Mouse (Mus musculus) limb, embryonic 10.5 days (tissue): ENCODE measurements at regions not wholly inside any gene's neighbourhood (a gene's known extent, or its start where the extent isn't known, plus 50 kb on each side); places are given as distances from the start of the nearest gene placed in this dataset.

Experiments used
- DNase-seq: peaks from one replicate; pipeline ENCODE4 v3.0.0-alpha.2; 2017; ENCODE audit warnings: low spot score
- H3K27ac ChIP-seq: fragments of 300-500 bp; sonication (generic); 2 replicates; pipeline ENCODE4 v1.5.1; 2016; ENCODE audit warnings: mild to moderate bottlenecking
- H3K27me3 ChIP-seq: fragments of 300-500 bp; sonication (generic); 2 replicates; pipeline ENCODE4 v1.6.1; 2016; ENCODE audit warnings: low read depth, mild to moderate bottlenecking; ENCODE audit not compliant: poor library complexity, severe bottlenecking
- H3K36me3 ChIP-seq: fragments of 300-500 bp; sonication (generic); 2 replicates; pipeline ENCODE4 v1.6.1; 2016; ENCODE audit warnings: mild to moderate bottlenecking, moderate library complexity
- H3K4me1 ChIP-seq: fragments of 300-500 bp; sonication (generic); 2 replicates; pipeline ENCODE4 v1.6.1; 2016
- H3K4me3 ChIP-seq: fragments of 300-500 bp; sonication (generic); 2 replicates; pipeline ENCODE4 v1.5.1; 2016; ENCODE audit warnings: mild to moderate bottlenecking, moderate library complexity
- H3K9me3 ChIP-seq: fragments of 300-500 bp; sonication (generic); replicated peaks from 2 replicates; pipeline ENCODE4 v1.6.1; 2016; ENCODE audit warnings: mild to moderate bottlenecking
- WGBS: fragments of 180-500 bp; shearing (Covaris S2); methylation state at CpG from one replicate; pipeline ENCODE4 v1.1.7; 2016; 5-methylcytosine and 5-hydroxymethylcytosine counted together

GRCm38 (mm10) chr1:128907566-128907965, 315.5 kb upstream of the Cxcr4 start:
- 89% methylated on average over 2 of the region's 2 CpGs for whole genome bisulfite sequencing
- Histone ChIP-seq H3K9me3 (no peaks in the 10 kb centered on the region), H3K4me3 (no peak overlapping the region), H3K27me3 (no peaks in the 10 kb centered on the region), H3K4me1 (no peaks in the 10 kb centered on the region), H3K27ac (no peak overlapping the region), H3K36me3 (no peaks in the 10 kb centered on the region)
- DNase-seq, result no peak

- no peak for DNase-seq
- H3K36me3 ChIP-seq, result no peaks in the 10 kb centered on the region
- H3K4me1 ChIP-seq, result no peaks in the 10 kb centered on the region
- no peak overlapping the region for H3K4me3 ChIP-seq
- no peaks in the 10 kb centered on the region for H3K9me3 ChIP-seq
- no peaks in the 10 kb centered on the region for H3K27me3 ChIP-seq
- H3K27ac ChIP-seq, result no peak overlapping the region
- WGBS, result 90% methylated on average over 8 of the region's 8 CpGs
Observed at GRCm38 (mm10) chr1:128898025-128898424, 305.9 kb upstream of the Cxcr4 start.

GRCm38 (mm10) chr1:128894546-128894945, 302.5 kb upstream of the Cxcr4 start:
- no peaks in the 10 kb centered on the region for H3K27me3 ChIP-seq
- no peaks in the 10 kb centered on the region for H3K4me1 ChIP-seq
- 93% methylated on average over 5 of the region's 5 CpGs for WGBS
- H3K36me3 ChIP-seq, result no peaks in the 10 kb centered on the region
- no peaks in the 10 kb centered on the region for H3K9me3 ChIP-seq
- DNase-seq, result no peak
- no peak overlapping the region for H3K4me3 ChIP-seq
- no peak overlapping the region for H3K27ac ChIP-seq

GRCm38 (mm10) chr1:128878291-128878690, 286.2 kb upstream of the Cxcr4 start:
- H3K36me3 ChIP-seq, result no peaks in the 10 kb centered on the region
- H3K4me3 ChIP-seq, result no peak overlapping the region
- no peak for DNase-seq
- H3K4me1 ChIP-seq, result no peaks in the 10 kb centered on the region
- H3K9me3 ChIP-seq, result no peaks in the 10 kb centered on the region
- no peak overlapping the region for H3K27ac ChIP-seq
- H3K27me3 ChIP-seq, result no peaks in the 10 kb centered on the region

- Histone ChIP-seq H3K27me3 (no peaks in the 10 kb centered on the region), H3K36me3 (no peaks in the 10 kb centered on the region), H3K27ac (no peak overlapping the region), H3K4me3 (no peak overlapping the region), H3K9me3 (no peaks in the 10 kb centered on the region), H3K4me1 (no peaks in the 10 kb centered on the region)
- peak; percentile 58 for DNase-seq
- WGBS, result 14% methylated on average over 8 of the region's 8 CpGs
Observed at GRCm38 (mm10) chr1:128875289-128875688, 283.2 kb upstream of the Cxcr4 start.

GRCm38 (mm10) chr1:128874190-128874589, 282.1 kb upstream of the Cxcr4 start:
- Histone ChIP-seq H3K27me3 (no peaks in the 10 kb centered on the region), H3K9me3 (no peaks in the 10 kb centered on the region), H3K4me1 (no peaks in the 10 kb centered on the region), H3K4me3 (no peak overlapping the region), H3K36me3 (no peaks in the 10 kb centered on the region), H3K27ac (no peak overlapping the region)
- no peak for DNase-seq
- 85% methylated on average over 11 of the region's 11 CpGs for WGBS

GRCm38 (mm10) chr1:128868761-128869160, 276.7 kb upstream of the Cxcr4 start:
- WGBS, result 86% methylated on average over 3 of the region's 3 CpGs
- no peaks in the 10 kb centered on the region for H3K36me3 ChIP-seq

GRCm38 (mm10) chr1:128860537-128860936, 268.4 kb upstream of the Cxcr4 start:
- Histone ChIP-seq H3K9me3 (no peaks in the 10 kb centered on the region), H3K4me1 (0 out of 2 replicates have a peak, but pooled peaks cover 5% of the 10 kb centered on the region), H3K4me3 (no peak overlapping the region), H3K36me3 (no peaks in the 10 kb centered on the region), H3K27me3 (no peaks in the 10 kb centered on the region), H3K27ac (no peak overlapping the region)
- WGBS, result 40% methylated on average over 1 of the region's 1 CpGs
- no peak for DNase-seq

More at GRCm38 (mm10) chr1:128868761-128869160, 276.7 kb upstream of the Cxcr4 start:
- no peak overlapping the region for H3K27ac ChIP-seq
- H3K9me3 ChIP-seq, result no peaks in the 10 kb centered on the region
- no peak for DNase-seq
- no peaks in the 10 kb centered on the region for H3K4me1 ChIP-seq
- no peaks in the 10 kb centered on the region for H3K27me3 ChIP-seq
- no peak overlapping the region for H3K4me3 ChIP-seq

- H3K27ac ChIP-seq, result no peak overlapping the region
- DNase-seq, result no peak
- H3K4me3 ChIP-seq, result no peak overlapping the region
- WGBS, result 21% methylated on average over 7 of the region's 7 CpGs
- no peaks in the 10 kb centered on the region for H3K27me3 ChIP-seq
- 0 out of 2 replicates have a peak, but pooled peaks cover 5% of the 10 kb centered on the region for H3K4me1 ChIP-seq
- H3K36me3 ChIP-seq, result no peaks in the 10 kb centered on the region
- H3K9me3 ChIP-seq, result no peaks in the 10 kb centered on the region
Observed at GRCm38 (mm10) chr1:128860094-128860493, 268.0 kb upstream of the Cxcr4 start.

GRCm38 (mm10) chr1:128858661-128859060, 266.6 kb upstream of the Cxcr4 start:
- H3K27me3 ChIP-seq, result no peaks in the 10 kb centered on the region
- H3K9me3 ChIP-seq, result no peaks in the 10 kb centered on the region
- WGBS, result 90% methylated on average over 2 of the region's 2 CpGs
- DNase-seq, result no peak
- H3K4me3 ChIP-seq, result no peak overlapping the region
- 0 out of 2 replicates have a peak, but pooled peaks cover 5% of the 10 kb centered on the region for H3K4me1 ChIP-seq
- no peaks in the 10 kb centered on the region for H3K36me3 ChIP-seq
- no peak overlapping the region for H3K27ac ChIP-seq

GRCm38 (mm10) chr1:128856933-128857332, 264.8 kb upstream of the Cxcr4 start:
- H3K4me3 ChIP-seq, result no peak overlapping the region
- no peaks in the 10 kb centered on the region for H3K9me3 ChIP-seq
- no peaks in the 10 kb centered on the region for H3K36me3 ChIP-seq
- no peak for DNase-seq
- H3K27ac ChIP-seq, result no peak overlapping the region
- no peaks in the 10 kb centered on the region for H3K27me3 ChIP-seq
- H3K4me1 ChIP-seq, result 0 out of 2 replicates have a peak, but pooled peaks cover 5% of the 10 kb centered on the region
- WGBS, result 72% methylated on average over 2 of the region's 2 CpGs

GRCm38 (mm10) chr1:128854649-128855048, 262.6 kb upstream of the Cxcr4 start:
- no peaks in the 10 kb centered on the region for H3K27me3 ChIP-seq
- H3K4me3 ChIP-seq, result no peak overlapping the region
- no peaks in the 10 kb centered on the region for H3K9me3 ChIP-seq
- H3K4me1 ChIP-seq, result no peaks in the 10 kb centered on the region
- 82% methylated on average over 9 of the region's 9 CpGs for WGBS
- no peaks in the 10 kb centered on the region for H3K36me3 ChIP-seq
- no peak for DNase-seq
- H3K27ac ChIP-seq, result no peak overlapping the region

GRCm38 (mm10) chr1:128853286-128853685, 261.2 kb upstream of the Cxcr4 start:
- Histone ChIP-seq H3K4me3 (no peak overlapping the region), H3K36me3 (no peaks in the 10 kb centered on the region), H3K27me3 (no peaks in the 10 kb centered on the region), H3K9me3 (no peaks in the 10 kb centered on the region), H3K4me1 (no peaks in the 10 kb centered on the region), H3K27ac (no peak overlapping the region)
- 95% methylated on average over 10 of the region's 10 CpGs for WGBS
- DNase-seq, result no peak

- WGBS, result 83% methylated on average over 4 of the region's 4 CpGs
- Histone ChIP-seq H3K36me3 (no peaks in the 10 kb centered on the region), H3K27me3 (no peaks in the 10 kb centered on the region), H3K9me3 (no peaks in the 10 kb centered on the region), H3K27ac (no peak overlapping the region), H3K4me1 (peaks cover 5% of the 10 kb centered on the region), H3K4me3 (no peak overlapping the region)
- no peak for DNase-seq
Observed at GRCm38 (mm10) chr1:128837361-128837760, 245.3 kb upstream of the Cxcr4 start.
